ENCODE assay signal across 8 mouse cellular contexts in genomic region chr8:93813405-93813761, GRCm38 (mm10). TPM values are rescaled to one million over a fixed set of nuclear protein-coding genes. Genes with fewer than 3 reads are reported as not detected.
DNase-seq lines count a peak whose midpoint lies in the region; ATAC-seq and TF ChIP-seq lines count a peak whose summit lies in the region.

No protein-coding gene starts in this region.

- no peak for TF ChIP-seq POLR2A in kidney, adult 2 months (IDR thresholded peaks at IDR 0.05; ENCODE audit: low read depth, low read length)
- no peak for TF ChIP-seq POLR2A in spleen, adult 2 months (IDR thresholded peaks at IDR 0.05; ENCODE audit: low read depth, low read length)

- H3K9ac ChIP-seq in embryonic facial prominence, embryonic 13.5 days: peak overlapping the region; percentile 55
- peak overlapping the region; percentile 90 for H3K9ac ChIP-seq in midbrain, embryonic 12.5 days (replicated peaks)

- WGBS in embryonic facial prominence, embryonic 13.5 days: under 1% methylated on average over 26 of the region's 26 CpGs
- 1% methylated on average over 26 of the region's 26 CpGs for WGBS in kidney, adult 2 months
- WGBS in midbrain, embryonic 12.5 days: 1% methylated on average over 26 of the region's 26 CpGs
- 4% methylated on average over 26 of the region's 26 CpGs for WGBS in spleen, adult 2 months

- no peak overlapping the region for H3K27ac ChIP-seq in embryonic facial prominence, embryonic 13.5 days
- H3K27ac ChIP-seq in kidney, adult 2 months (ENCODE audit: insufficient read depth, low read depth, low read length): no peak overlapping the region
- peak overlapping the region; percentile 95 for H3K27ac ChIP-seq in midbrain, embryonic 12.5 days (replicated peaks)
- no peak overlapping the region for H3K27ac ChIP-seq in spleen, adult 2 months (ENCODE audit: insufficient read depth, low read length)

- peak; percentile 86 for ATAC-seq in embryonic facial prominence, embryonic 13.5 days (ENCODE audit: insufficient number of reproducible peaks, insufficient read depth, low FRiP score, low TSS enrichment, low read depth)
- ATAC-seq in midbrain, embryonic 12.5 days (ENCODE audit: low FRiP score, low read depth): peak; percentile 77
- ATAC-seq in erythroblast, adult 5-6 weeks (replicated peaks; ENCODE audit: low FRiP score, poor library complexity, severe bottlenecking): no peak

- H3K4me2 ChIP-seq in embryonic facial prominence, embryonic 13.5 days: peak overlapping the region; percentile 88
- H3K4me2 ChIP-seq in midbrain, embryonic 12.5 days (replicated peaks): peak overlapping the region; percentile 70

- TF ChIP-seq CTCF in kidney, adult 2 months (conservative IDR thresholded peaks at IDR 0.05; ENCODE audit: insufficient read depth, insufficient read length, low read depth, low read length): no peak
- no peak for TF ChIP-seq CTCF in spleen, adult 2 months (IDR thresholded peaks at IDR 0.05; ENCODE audit: extremely low read depth, insufficient read depth, insufficient read length, insufficient replicate concordance)

- peaks cover 36% of the 10 kb centered on the region for H3K4me1 ChIP-seq in embryonic facial prominence, embryonic 13.5 days
- H3K4me1 ChIP-seq in kidney, adult 2 months (ENCODE audit: control insufficient read depth, insufficient read depth, low read length): no peaks in the 10 kb centered on the region
- peaks cover 30% of the 10 kb centered on the region for H3K4me1 ChIP-seq in midbrain, embryonic 12.5 days
- peaks cover 8% of the 10 kb centered on the region; the same call in 1 of the 2 replicates for H3K4me1 ChIP-seq in spleen, adult 2 months (ENCODE audit: control insufficient read depth, insufficient read depth, insufficient read length)

- intact Hi-C loops in left cerebral cortex, postnatal 4 days (cut with DNase I): loop anchor here (5.0 kb wide), 3 partner anchors 119 to 221 kb away; no protein-coding TSS in a partner anchor

- peaks cover 30% of the 10 kb centered on the region for H3K27me3 ChIP-seq in embryonic facial prominence, embryonic 13.5 days
- H3K27me3 ChIP-seq in kidney, adult 2 months (replicated peaks; ENCODE audit: control insufficient read depth, insufficient read depth, low read length): peaks cover 3% of the 10 kb centered on the region; the same call in 1 of the 2 replicates
- 0 out of 2 replicates have a peak, but pooled peaks cover 6% of the 10 kb centered on the region for H3K27me3 ChIP-seq in midbrain, embryonic 12.5 days
- H3K27me3 ChIP-seq in spleen, adult 2 months (ENCODE audit: control insufficient read depth, insufficient read depth, low read length): peaks cover 15% of the 10 kb centered on the region

- peak overlapping the region; percentile 66 for H3K4me3 ChIP-seq in embryonic facial prominence, embryonic 13.5 days
- H3K4me3 ChIP-seq in kidney, adult 2 months (ENCODE audit: insufficient read depth, low read depth, low read length): 0 out of 2 replicates have a peak overlapping the region, but pooled peaks have one; percentile 3
- H3K4me3 ChIP-seq in midbrain, embryonic 12.5 days: peak overlapping the region; percentile 62
- H3K4me3 ChIP-seq in spleen, adult 2 months (ENCODE audit: extremely low read depth, insufficient read depth, insufficient read length): peak overlapping the region; percentile 5; the same call in 1 of the 2 replicates

- peak; percentile 79 to 84 for DNase-seq in adrenal gland, postnatal 4 days (ENCODE audit: low spot score in 2 of 2)
- DNase-seq in heart, adult 8-10 months (ENCODE audit: low spot score): peak; percentile 76
- DNase-seq in kidney, adult 2 months: peak; percentile 76
- DNase-seq in left cerebral cortex, postnatal 4 days: peak; percentile 96
- no peak for DNase-seq in spleen, adult 2 months (ENCODE audit: low read depth in 1 of 2, low spot score in 2 of 2)

- no peaks in the 10 kb centered on the region for H3K36me3 ChIP-seq in embryonic facial prominence, embryonic 13.5 days
- no peaks in the 10 kb centered on the region for H3K36me3 ChIP-seq in kidney, adult 2 months (ENCODE audit: control insufficient read depth, insufficient read depth, low read length)
- peaks cover 11% of the 10 kb centered on the region for H3K36me3 ChIP-seq in midbrain, embryonic 12.5 days
- H3K36me3 ChIP-seq in spleen, adult 2 months (ENCODE audit: control insufficient read depth, insufficient read depth, low read length): no peaks in the 10 kb centered on the region

- H3K9me3 ChIP-seq in embryonic facial prominence, embryonic 13.5 days: no peaks in the 10 kb centered on the region
- H3K9me3 ChIP-seq in midbrain, embryonic 12.5 days: no peaks in the 10 kb centered on the region

RNA-seq across cellular contexts. Expression of gene Gnao1, which starts 3.6 kb away (rescaled TPM):
- 10 to 100 TPM; 51.9 to 69.8 TPM for total RNA-seq in adrenal gland, postnatal 4 days (2021)
- 9.4 and 12.2 TPM in 2 replicates for polyA plus RNA-seq in embryonic facial prominence, embryonic 13.5 days (2015; fragmentation: Nextera tagmentation; extraction: Ambion mirVana)
- total RNA-seq in heart, adult 8-10 months (2022): 10 to 100 TPM; 18.5 to 26.9 (median 21.6) TPM
- polyA plus RNA-seq in kidney, adult 2 months (2012; rRNA removed): 4.6 and 4.9 TPM in 2 replicates
- total RNA-seq in left cerebral cortex, postnatal 4 days (2021): 1,000 to 10,000 TPM in 1 of 2 experiments, 100 to 1,000 TPM in 1; 949 to 1,024 TPM
- 77.6 and 86.0 TPM in 2 replicates for polyA plus RNA-seq in midbrain, embryonic 12.5 days (2016; fragmentation: Nextera tagmentation; extraction: Ambion mirVana)
- polyA plus RNA-seq in spleen, adult 2 months (2012; rRNA removed): 1.3 and 2.5 TPM in 2 replicates
- total RNA-seq in erythroblast, adult 5-6 weeks (2015; ENCODE audit: low replicate concordance): not detected in 2 replicates
- not detected in 2 replicates for total RNA-seq in erythroblast, adult 5-6 weeks (2017; ENCODE audit: low replicate concordance)

Comparison
In these comparisons a context has a peak if more than half of its experiments do, and no peak if none do; other contexts are left out.
1. DNase-seq: peak in adrenal gland, postnatal 4 days (2 of 2), heart, adult 8-10 months (single experiment), kidney, adult 2 months (single experiment) and left cerebral cortex, postnatal 4 days (single experiment); none in spleen, adult 2 months (0 of 2).
2. H3K4me3 ChIP-seq: peak in every context shown above with its lines; median percentile 66 in embryonic facial prominence, embryonic 13.5 days; 62 in midbrain, embryonic 12.5 days; 5 in spleen, adult 2 months; 3 in kidney, adult 2 months.
3. RNA of gene Gnao1, which starts 3.6 kb away (total RNA-seq): 949 to 1,024 TPM in left cerebral cortex, postnatal 4 days, 51.9 to 69.8 TPM in adrenal gland, postnatal 4 days and 18.5 to 26.9 TPM in heart, adult 8-10 months; not detected in erythroblast, adult 5-6 weeks; every median in the first group is over 10 times any median in the second.